Mouse (Mus musculus) heart, adult 2 months (tissue): Measurements from ENCODE around the gene Creg2.

Experiments used
- CTCF ChIP-seq: fragments of 200-600 bp; IDR thresholded peaks from 2 replicates; pipeline ENCODE4 v1.8.1; 2022; ENCODE audit warnings: antibody characterized with exemption, mild to moderate bottlenecking, moderate library complexity
- EP300 ChIP-seq: fragments of 200-500 bp; IDR thresholded peaks from 2 replicates; pipeline ENCODE4 v1.6.1; 2011; ENCODE audit warnings: low read depth, low read length, control low read depth; ENCODE audit not compliant: insufficient read depth
- POLR2A ChIP-seq: fragments of 200-500 bp; IDR thresholded peaks from 2 replicates; pipeline ENCODE4 v1.6.1; 2011; ENCODE audit warnings: mild to moderate bottlenecking, low read depth, low read length, control low read depth; ENCODE audit not compliant: insufficient read depth

DNA sequence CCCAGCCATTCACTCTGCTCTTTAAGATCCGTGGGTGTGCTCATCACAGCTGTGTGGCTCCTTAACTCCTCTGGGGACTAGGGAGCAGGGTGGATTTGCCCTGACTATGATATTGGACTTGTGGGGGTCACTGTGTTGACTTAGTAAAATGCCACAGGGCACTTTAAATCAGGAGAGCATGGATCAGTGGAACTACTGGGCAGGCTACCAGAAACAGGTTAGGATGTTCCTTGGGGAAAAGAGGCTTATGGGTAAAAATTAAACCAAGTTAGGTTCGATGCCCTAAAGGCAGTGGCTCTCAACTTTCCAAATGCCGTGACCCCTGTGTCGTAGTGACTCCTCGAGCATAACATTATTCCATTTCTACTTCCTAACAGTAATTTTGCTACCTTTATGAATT lies 38.8 kb downstream of the Creg2 start:
- TF ChIP-seq CTCF (no peak), EP300 (no peak), POLR2A (no peak)
